Mouse (Mus musculus) embryonic facial prominence, embryonic 12.5 days (tissue): Measurements from ENCODE around the gene Lipt2. TPM values are rescaled to one million over a fixed set of nuclear protein-coding genes. Genes with fewer than 3 reads are reported as not detected.

Experiments used
- ATAC-seq: fragments of 200-750 bp; cut with Nextera tagmentation; 2 replicates; pipeline ENCODE4 v1.8.0; 2017; ENCODE audit not compliant: insufficient number of reproducible peaks, insufficient read depth, low FRiP score, low TSS enrichment
- H3K27ac ChIP-seq: fragments of 300-500 bp; sonication (generic); 2 replicates; pipeline ENCODE4 v1.5.1; 2016; ENCODE audit warnings: mild to moderate bottlenecking
- H3K27me3 ChIP-seq: fragments of 300-500 bp; sonication (generic); 2 replicates; pipeline ENCODE4 v1.6.1; 2016; ENCODE audit warnings: mild to moderate bottlenecking, moderate library complexity
- H3K36me3 ChIP-seq: fragments of 300-500 bp; sonication (generic); 2 replicates; pipeline ENCODE4 v1.6.1; 2016; ENCODE audit warnings: mild to moderate bottlenecking
- H3K4me1 ChIP-seq: fragments of 300-500 bp; sonication (generic); 2 replicates; pipeline ENCODE4 v1.6.1; 2016
- H3K4me2 ChIP-seq: fragments of 300-500 bp; sonication (generic); replicated peaks from 2 replicates; pipeline ENCODE4 v1.6.1; 2016; ENCODE audit warnings: mild to moderate bottlenecking, moderate library complexity
- H3K4me3 ChIP-seq: fragments of 300-500 bp; sonication (generic); 2 replicates; pipeline ENCODE4 v1.5.1; 2016; ENCODE audit warnings: mild to moderate bottlenecking
- H3K9ac ChIP-seq: fragments of 300-500 bp; sonication (generic); 2 replicates; pipeline ENCODE4 v1.6.1; 2016; ENCODE audit warnings: mild to moderate bottlenecking, moderate library complexity
- H3K9me3 ChIP-seq: fragments of 300-500 bp; sonication (generic); 2 replicates; pipeline ENCODE4 v1.6.1; 2016; ENCODE audit warnings: mild to moderate bottlenecking, moderate library complexity
- WGBS: fragments of 180-500 bp; shearing (Covaris S2); methylation state at CpG from one replicate; pipeline ENCODE4 v1.1.7; 2016; 5-methylcytosine and 5-hydroxymethylcytosine counted together
- polyA plus RNA-seq: library from polyadenylated mRNA; unstranded; fragments of >200 nt; fragmentation: Nextera tagmentation; extraction: Ambion mirVana; gene quantifications from 2 replicates; pipeline ENCODE4 v1.2.1, GENCODE M21; 2016

Gene Lipt2
- polyA plus RNA-seq, 1 experiment from 2014 or later, result 26.8 TPM

- 63% methylated on average over 1 of the region's 1 CpGs for whole genome bisulfite sequencing
These were observed 26.7 kb upstream of the Lipt2 start for GRCm38 (mm10) chr7:100132379-100132778.

DNA sequence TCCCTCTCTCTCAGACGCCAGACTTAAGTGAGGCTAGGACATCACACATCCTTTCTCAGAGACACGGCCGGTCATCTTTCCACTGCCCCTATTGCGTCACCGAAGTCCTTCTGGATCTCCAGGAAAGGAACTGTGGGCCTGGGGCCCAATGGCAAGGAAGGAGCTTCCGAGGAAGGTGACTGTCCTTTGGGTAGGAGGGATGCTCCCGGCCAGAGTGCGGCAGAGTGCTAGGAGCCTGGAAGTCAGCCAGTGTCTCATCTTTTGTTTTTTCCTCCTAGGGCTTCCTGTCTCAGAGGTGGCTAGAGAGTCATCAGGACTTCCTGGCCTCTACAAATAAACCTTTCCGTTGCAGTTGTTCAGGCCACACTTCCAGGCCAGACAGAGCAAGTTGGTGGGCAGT, 22.0 kb upstream of the Lipt2 start:
- no peak overlapping the region for H3K4me3 ChIP-seq
- H3K9me3 ChIP-seq, result no peaks in the 10 kb centered on the region
- H3K9ac ChIP-seq, result no peak overlapping the region
- no peak overlapping the region for H3K4me2 ChIP-seq
- H3K27me3 ChIP-seq, result no peaks in the 10 kb centered on the region
- H3K4me1 ChIP-seq, result no peaks in the 10 kb centered on the region
- H3K27ac ChIP-seq, result no peak overlapping the region
- H3K36me3 ChIP-seq, result no peaks in the 10 kb centered on the region
- ATAC-seq, result no peak
- 83% methylated on average over 9 of the region's 9 CpGs for WGBS

More at GRCm38 (mm10) chr7:100132379-100132778, 26.7 kb upstream of the Lipt2 start:
- H3K27me3 ChIP-seq, result no peaks in the 10 kb centered on the region
- H3K9ac ChIP-seq, result no peak overlapping the region
- ATAC-seq, result 0 out of 2 replicates have a peak, but pooled peaks have one; percentile 15
- H3K4me2 ChIP-seq, result no peak overlapping the region
- H3K27ac ChIP-seq, result no peak overlapping the region
- H3K36me3 ChIP-seq, result no peaks in the 10 kb centered on the region
- H3K4me1 ChIP-seq, result no peaks in the 10 kb centered on the region
- no peak overlapping the region for H3K4me3 ChIP-seq
- no peaks in the 10 kb centered on the region for H3K9me3 ChIP-seq

DNA sequence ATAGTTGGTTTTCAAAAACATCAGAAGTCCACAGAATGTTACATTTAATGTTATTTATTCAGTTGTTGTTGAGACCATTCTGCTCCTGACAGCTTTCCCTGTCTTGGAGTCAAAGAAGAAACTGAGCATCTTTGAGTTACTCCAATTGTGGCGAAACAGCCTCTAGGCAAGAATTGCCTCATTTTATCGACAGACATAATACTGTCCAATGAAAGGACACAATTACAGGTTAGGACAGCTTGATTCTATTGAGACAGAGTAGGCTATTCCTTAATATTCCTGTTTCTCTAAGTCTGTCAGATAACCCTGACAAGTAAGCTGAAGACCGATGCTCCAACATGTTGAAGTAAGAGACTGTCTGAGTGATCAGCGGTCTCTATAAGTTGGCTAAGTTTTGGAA, 21.0 kb upstream of the Lipt2 start:
- no peaks in the 10 kb centered on the region for H3K9me3 ChIP-seq
- H3K36me3 ChIP-seq, result no peaks in the 10 kb centered on the region
- 91% methylated on average over 4 of the region's 4 CpGs for WGBS
- ATAC-seq, result no peak
- no peak overlapping the region for H3K4me2 ChIP-seq
- H3K27me3 ChIP-seq, result no peaks in the 10 kb centered on the region
- H3K27ac ChIP-seq, result no peak overlapping the region
- H3K9ac ChIP-seq, result no peak overlapping the region
- no peak overlapping the region for H3K4me3 ChIP-seq
- H3K4me1 ChIP-seq, result no peaks in the 10 kb centered on the region

DNA sequence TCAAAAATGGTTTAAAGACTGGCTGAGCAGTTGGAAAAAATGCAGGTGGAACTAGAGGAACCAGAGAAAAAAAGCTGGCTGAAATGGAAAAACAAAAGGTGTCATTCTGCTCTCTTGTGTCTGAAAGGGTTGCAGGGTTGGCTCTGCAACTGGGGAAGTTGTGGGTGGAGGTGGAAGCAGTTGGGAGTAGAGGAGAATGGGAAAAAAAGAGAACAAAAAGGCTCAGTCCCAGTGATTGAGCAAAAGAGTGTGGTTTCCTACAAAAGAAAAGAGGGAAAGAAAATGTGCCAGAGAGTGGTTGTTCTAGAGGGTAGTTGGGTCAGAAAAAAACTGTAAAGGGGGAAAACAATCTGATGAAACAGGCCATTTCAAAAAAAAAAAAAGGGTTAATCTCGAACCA, 18.5 kb upstream of the Lipt2 start:
- Histone ChIP-seq H3K27ac (no peak overlapping the region), H3K9ac (no peak overlapping the region), H3K4me1 (no peaks in the 10 kb centered on the region), H3K27me3 (no peaks in the 10 kb centered on the region), H3K4me2 (no peak overlapping the region), H3K4me3 (no peak overlapping the region), H3K9me3 (no peaks in the 10 kb centered on the region), H3K36me3 (no peaks in the 10 kb centered on the region)
- ATAC-seq, result no peak
- WGBS, result 69% methylated on average over 1 of the region's 1 CpGs

DNA sequence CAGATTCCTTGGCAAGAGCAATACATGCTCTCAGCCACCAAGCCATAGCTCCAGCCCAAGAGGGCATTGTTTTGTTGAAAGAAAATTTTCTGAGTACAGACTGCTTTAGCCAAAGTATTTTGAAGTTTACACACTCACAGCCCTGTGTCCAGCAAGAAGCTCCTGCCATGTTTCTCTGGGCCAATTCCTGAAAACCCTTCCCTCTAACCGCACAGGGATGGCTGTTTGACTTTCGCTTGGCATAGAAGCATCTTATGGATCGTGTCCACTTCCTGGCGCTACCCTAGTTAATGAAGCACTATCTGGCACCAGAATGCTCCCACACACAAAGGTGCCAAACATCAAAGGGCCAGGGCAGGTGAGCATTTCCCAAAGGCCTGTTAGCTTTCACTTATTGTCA, 10.5 kb upstream of the Lipt2 start:
- Histone ChIP-seq H3K9ac (no peak overlapping the region), H3K27ac (no peak overlapping the region), H3K27me3 (0 out of 2 replicates have a peak, but pooled peaks cover 2% of the 10 kb centered on the region), H3K4me3 (no peak overlapping the region), H3K36me3 (no peaks in the 10 kb centered on the region), H3K4me2 (no peak overlapping the region), H3K9me3 (no peaks in the 10 kb centered on the region), H3K4me1 (peaks cover 3% of the 10 kb centered on the region; the same call in 1 of the 2 replicates)
- no peak for ATAC-seq
- 92% methylated on average over 4 of the region's 4 CpGs for WGBS

GRCm38 (mm10) chr7:100150086-100150485, 9.0 kb upstream of the Lipt2 start:
- ATAC-seq, result no peak

DNA sequence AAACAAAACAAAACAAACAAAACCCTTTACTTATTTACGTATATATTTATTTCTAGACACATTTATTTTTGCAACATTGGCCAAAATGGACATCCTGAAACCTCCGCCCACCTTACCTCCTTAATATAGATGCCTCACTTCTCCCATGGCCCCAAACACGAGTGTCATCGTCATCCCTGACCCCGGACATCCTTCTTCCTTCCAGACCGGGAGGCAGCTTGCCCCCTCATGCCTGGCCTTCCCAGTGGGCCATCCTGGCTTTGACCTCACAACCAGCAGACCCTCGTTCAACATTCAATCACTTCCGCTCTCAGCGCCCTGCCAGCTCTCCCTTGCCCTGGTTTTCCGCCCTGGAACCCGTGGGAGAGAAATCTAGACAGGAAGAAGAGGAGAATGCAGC, 8.5 kb upstream of the Lipt2 start:
- no peak overlapping the region for H3K4me3 ChIP-seq
- H3K9me3 ChIP-seq, result no peaks in the 10 kb centered on the region
- no peak overlapping the region for H3K27ac ChIP-seq
- no peaks in the 10 kb centered on the region for H3K36me3 ChIP-seq
- WGBS, result 79% methylated on average over 11 of the region's 11 CpGs
- no peak for ATAC-seq
- no peak overlapping the region for H3K9ac ChIP-seq
- H3K4me1 ChIP-seq, result peaks cover 3% of the 10 kb centered on the region; the same call in 1 of the 2 replicates
- H3K4me2 ChIP-seq, result no peak overlapping the region
- H3K27me3 ChIP-seq, result 0 out of 2 replicates have a peak, but pooled peaks cover 2% of the 10 kb centered on the region

More at GRCm38 (mm10) chr7:100150086-100150485, 9.0 kb upstream of the Lipt2 start:
- H3K27ac ChIP-seq, result no peak overlapping the region
- H3K9me3 ChIP-seq, result no peaks in the 10 kb centered on the region
- H3K4me2 ChIP-seq, result no peak overlapping the region
- no peaks in the 10 kb centered on the region for H3K36me3 ChIP-seq
- no peak overlapping the region for H3K4me3 ChIP-seq
- 0 out of 2 replicates have a peak, but pooled peaks cover 2% of the 10 kb centered on the region for H3K27me3 ChIP-seq
- H3K9ac ChIP-seq, result no peak overlapping the region
- WGBS, result 43% methylated on average over 10 of the region's 10 CpGs
- H3K4me1 ChIP-seq, result peaks cover 3% of the 10 kb centered on the region; the same call in 1 of the 2 replicates

DNA sequence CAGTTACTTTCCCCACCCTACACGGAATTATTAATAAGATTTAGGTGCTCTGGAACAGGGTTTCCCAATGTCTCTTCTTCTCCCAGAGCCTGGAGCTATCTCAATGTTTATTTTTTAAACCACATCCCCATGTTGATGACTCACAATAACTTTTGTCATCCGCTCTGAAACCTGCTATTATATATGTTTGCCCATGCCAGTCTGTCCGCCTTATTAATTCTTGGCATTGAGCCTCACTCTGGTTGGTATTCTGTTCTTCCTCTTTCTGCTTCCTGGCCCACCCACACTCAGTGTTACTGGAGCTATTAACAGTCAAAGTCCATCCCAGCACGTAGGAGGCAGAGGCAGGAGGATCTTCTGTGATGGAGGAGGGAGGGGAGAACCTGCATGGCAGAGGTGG, 1.4 kb upstream of the Lipt2 start:
- no peak overlapping the region for H3K27ac ChIP-seq
- peaks cover 8% of the 10 kb centered on the region for H3K4me1 ChIP-seq
- H3K9ac ChIP-seq, result no peak overlapping the region
- no peaks in the 10 kb centered on the region for H3K36me3 ChIP-seq
- H3K9me3 ChIP-seq, result no peaks in the 10 kb centered on the region
- H3K4me3 ChIP-seq, result no peak overlapping the region
- H3K27me3 ChIP-seq, result no peaks in the 10 kb centered on the region
- 81% methylated on average over 4 of the region's 4 CpGs for WGBS
- no peak for ATAC-seq
- no peak overlapping the region for H3K4me2 ChIP-seq

DNA sequence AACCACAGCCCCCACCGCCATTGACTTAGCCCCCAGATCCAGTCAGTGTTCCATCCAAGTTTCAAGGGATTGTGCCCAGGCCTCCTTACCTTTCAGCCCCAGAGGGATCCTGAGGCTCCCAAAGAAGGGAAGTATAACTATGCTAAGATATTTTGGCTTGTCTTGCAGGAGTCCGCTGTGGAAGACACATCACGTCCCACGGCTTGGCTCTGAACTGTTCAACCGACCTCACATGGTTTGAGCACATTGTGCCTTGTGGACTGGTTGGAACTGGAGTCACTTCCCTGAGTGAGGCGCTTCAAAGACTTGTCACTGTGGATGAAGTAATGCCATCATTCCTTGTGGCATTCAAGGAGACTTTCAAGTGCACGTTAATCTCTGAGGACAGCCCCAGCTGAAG, 929 bp downstream of the Lipt2 start:
- ATAC-seq, result no peak
- H3K4me2 ChIP-seq, result peak overlapping the region; percentile 78
- no peaks in the 10 kb centered on the region for H3K36me3 ChIP-seq
- H3K4me1 ChIP-seq, result peaks cover 8% of the 10 kb centered on the region
- H3K9ac ChIP-seq, result peak overlapping the region; percentile 87
- H3K9me3 ChIP-seq, result no peaks in the 10 kb centered on the region
- H3K27me3 ChIP-seq, result no peaks in the 10 kb centered on the region
- peak overlapping the region; percentile 83 for H3K4me3 ChIP-seq
- H3K27ac ChIP-seq, result peak overlapping the region; percentile 97; the same call in 1 of the 2 replicates
- 67% methylated on average over 7 of the region's 7 CpGs for WGBS

DNA sequence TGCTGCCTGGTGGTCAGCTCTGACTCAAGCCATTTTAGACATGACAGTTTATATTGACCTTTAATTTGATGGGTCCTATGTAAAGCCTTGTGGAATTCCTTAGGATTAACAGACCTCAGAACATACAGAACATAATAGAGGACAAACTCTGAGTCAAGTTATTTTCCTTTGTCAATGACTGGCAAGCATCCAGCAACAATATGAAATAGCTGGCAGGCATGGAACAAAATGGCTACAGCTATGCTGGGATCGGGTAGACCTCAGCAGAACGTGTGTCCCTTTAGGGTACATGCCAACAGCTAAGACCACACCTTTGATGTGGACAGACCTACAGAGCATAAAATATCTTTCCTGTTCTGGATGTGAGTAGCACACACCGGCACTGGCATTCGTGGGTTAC, 4.4 kb downstream of the Lipt2 start:
- no peaks in the 10 kb centered on the region for H3K9me3 ChIP-seq
- ATAC-seq, result no peak
- WGBS, result 80% methylated on average over 4 of the region's 4 CpGs

DNA sequence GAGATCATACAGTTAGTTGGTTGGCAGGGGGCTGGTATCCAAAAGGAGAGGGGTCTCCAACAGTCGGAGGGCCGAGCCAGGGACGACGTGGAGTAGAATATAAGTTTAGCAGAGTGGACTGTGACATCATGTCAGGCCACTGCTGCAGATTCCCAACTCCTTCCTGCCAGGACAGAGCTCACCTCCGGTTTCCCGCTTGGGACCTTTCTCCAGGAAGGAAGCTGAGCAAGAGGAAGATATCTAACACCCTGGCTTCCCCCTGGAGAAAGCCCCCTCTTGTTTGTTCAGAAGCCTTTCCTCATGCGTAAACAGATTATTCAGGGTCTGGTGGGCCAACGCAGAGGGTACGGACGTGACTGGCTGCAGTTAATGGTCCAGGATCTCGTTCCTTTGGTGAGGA, 9.6 kb downstream of the Lipt2 start:
- no peak overlapping the region for H3K27ac ChIP-seq
- no peaks in the 10 kb centered on the region for H3K27me3 ChIP-seq
- no peaks in the 10 kb centered on the region for H3K9me3 ChIP-seq
- H3K9ac ChIP-seq, result no peak overlapping the region
- H3K4me2 ChIP-seq, result no peak overlapping the region
- ATAC-seq, result no peak
- 75% methylated on average over 11 of the region's 11 CpGs for WGBS
- H3K36me3 ChIP-seq, result no peaks in the 10 kb centered on the region
- no peak overlapping the region for H3K4me3 ChIP-seq
- no peaks in the 10 kb centered on the region for H3K4me1 ChIP-seq

More for the DNA sequence above, 4.4 kb downstream of the Lipt2 start:
- Histone ChIP-seq H3K4me1 (peaks cover 8% of the 10 kb centered on the region), H3K4me3 (no peak overlapping the region), H3K9ac (no peak overlapping the region), H3K27ac (no peak overlapping the region), H3K4me2 (no peak overlapping the region), H3K36me3 (no peaks in the 10 kb centered on the region), H3K27me3 (no peaks in the 10 kb centered on the region)

DNA sequence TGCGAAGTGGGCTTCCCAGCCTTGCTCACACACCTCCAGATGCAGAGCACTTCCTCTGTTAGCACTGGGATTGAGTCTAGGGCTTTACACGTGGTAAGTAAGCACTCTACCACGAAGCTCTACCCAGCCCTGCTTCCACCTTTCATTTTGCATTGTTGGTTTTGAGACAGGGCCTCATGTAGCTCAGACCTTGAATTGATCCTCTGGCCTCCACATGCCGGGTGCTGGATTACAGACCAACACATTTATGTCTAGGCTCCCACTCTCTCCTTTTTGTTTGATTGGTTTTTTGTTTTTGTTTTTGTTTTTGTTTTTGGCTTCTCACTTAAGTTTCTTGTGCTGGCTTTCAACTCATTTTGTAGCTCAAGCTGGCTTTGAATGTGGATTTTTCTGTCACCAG, 11.7 kb downstream of the Lipt2 start:
- H3K36me3 ChIP-seq, result no peaks in the 10 kb centered on the region
- no peak overlapping the region for H3K27ac ChIP-seq
- no peak for ATAC-seq
- no peaks in the 10 kb centered on the region for H3K9me3 ChIP-seq
- H3K4me3 ChIP-seq, result no peak overlapping the region
- 64% methylated on average over 4 of the region's 4 CpGs for WGBS
- H3K4me2 ChIP-seq, result no peak overlapping the region
- H3K4me1 ChIP-seq, result no peaks in the 10 kb centered on the region
- H3K9ac ChIP-seq, result no peak overlapping the region
- 0 out of 2 replicates have a peak, but pooled peaks cover 1% of the 10 kb centered on the region for H3K27me3 ChIP-seq

- Histone ChIP-seq H3K4me3 (no peak within 1 kb of the TSS), H3K27me3 (peaks cover 41% of the 10 kb centered on the region), H3K4me2 (no peak within 1 kb of the TSS), H3K9me3 (no peaks in the 10 kb centered on the region), H3K9ac (no peak within 1 kb of the TSS), H3K4me1 (peaks cover 7% of the 10 kb centered on the region), H3K36me3 (no peaks in the 10 kb centered on the region), H3K27ac (no peak within 1 kb of the TSS)
- no peak for ATAC-seq
- 69% methylated on average over 3 of the region's 3 CpGs for WGBS
These were observed 17.2 kb downstream of the Lipt2 start, which contains the start of gene Kcne3 for GRCm38 (mm10) chr7:100176269-100176668. Gene Kcne3, plus strand, starts transcription at chr7:100176502.
